Mouse (Mus musculus): ENCODE results near the gene Prss41.
"Not testable (repeated sequence)": the region's sequence is repeated elsewhere in the genome, so short reads cannot be mapped to it uniquely, and the experiment has no call there.

Gene Prss41

GRCm38 (mm10) chr17:23843812-23844273 is at the start of gene Prss41, which contains the start of gene Prss32:
TSS of gene Prss41 (minus strand) at chr17:23844172.
TSS of gene Prss32 (plus strand) at chr17:23843855.
- DNase-seq (ENCODE audit: low spot score), result peak; percentile 42

GRCm38 (mm10) chr17:23880576-23880975 is 36.6 kb upstream of the Prss41 start, which contains the start of the genes Dcpp1 and Dcpp2:
TSS of gene Dcpp1 (plus strand) at chr17:23880876.
TSS of gene Dcpp2 (plus strand) at chr17:23880880.
- not testable (repeated sequence) for DNase-seq (ENCODE audit: low spot score)

- no peak for DNase-seq (ENCODE audit: low spot score)
These were observed 33.2 kb upstream of the Prss41 start for GRCm38 (mm10) chr17:23877166-23877565.

- no peak for DNase-seq (ENCODE audit: low spot score)
These were observed 32.8 kb upstream of the Prss41 start for GRCm38 (mm10) chr17:23876741-23877140.

- DNase-seq (ENCODE audit: low spot score), result peak; percentile 49
These were observed 30.2 kb upstream of the Prss41 start for GRCm38 (mm10) chr17:23873884-23874856.

- no peak for DNase-seq (ENCODE audit: low spot score)
These were observed 24.5 kb upstream of the Prss41 start for GRCm38 (mm10) chr17:23868513-23868912.

GRCm38 (mm10) chr17:23867756-23868155 is 23.8 kb upstream of the Prss41 start, which contains the start of gene Prss21:
TSS of gene Prss21 (plus strand) at chr17:23868056.
- no peak for DNase-seq (ENCODE audit: low spot score)

GRCm38 (mm10) chr17:23862926-23863325 is 19.0 kb upstream of the Prss41 start:
- no peak for DNase-seq (ENCODE audit: low spot score)

GRCm38 (mm10) chr17:23857913-23858312 is 13.9 kb upstream of the Prss41 start:
- no peak for DNase-seq (ENCODE audit: low spot score)

- peak; percentile 42 for DNase-seq (ENCODE audit: low spot score)
These were observed 13.2 kb upstream of the Prss41 start for GRCm38 (mm10) chr17:23857193-23857592.

GRCm38 (mm10) chr17:23854229-23854765 is 10.3 kb upstream of the Prss41 start:
- no peak for DNase-seq (ENCODE audit: low spot score)

- DNase-seq (ENCODE audit: low spot score), result peak; percentile 44
These were observed 9.3 kb upstream of the Prss41 start for GRCm38 (mm10) chr17:23853292-23853691.

GRCm38 (mm10) chr17:23850853-23851749 is 7.1 kb upstream of the Prss41 start:
- peak; percentile 69 for DNase-seq (ENCODE audit: low spot score)

- DNase-seq (ENCODE audit: low spot score), result no peak
These were observed 6.1 kb upstream of the Prss41 start for GRCm38 (mm10) chr17:23850028-23850427.

- no peak for DNase-seq (ENCODE audit: low spot score)
These were observed 696 bp downstream of the Prss41 start for GRCm38 (mm10) chr17:23843141-23843811.

- DNase-seq (ENCODE audit: low spot score), result peak; percentile 40
These were observed 2.8 kb downstream of the Prss41 start for GRCm38 (mm10) chr17:23841145-23841544.

GRCm38 (mm10) chr17:23836006-23836575 is 7.9 kb downstream of the Prss41 start, which contains the start of gene Prss33:
TSS of gene Prss33 (minus strand) at chr17:23836056.
- DNase-seq (ENCODE audit: low spot score), result no peak

GRCm38 (mm10) chr17:23831201-23831600 is 12.8 kb downstream of the Prss41 start:
- DNase-seq (ENCODE audit: low spot score), result no peak

- DNase-seq (ENCODE audit: low spot score), result peak; percentile 69
These were observed 14.8 kb downstream of the Prss41 start, which contains the start of gene Elob for GRCm38 (mm10) chr17:23829064-23829619. TSS of gene Elob (minus strand) at chr17:23829136.

- peak; percentile 47 for DNase-seq (ENCODE audit: low spot score)
These were observed 15.5 kb downstream of the Prss41 start for GRCm38 (mm10) chr17:23828271-23829001.

Data from urinary bladder, postnatal 25 days (tissue).